Mouse (Mus musculus) lung, embryonic 16.5 days (tissue): ENCODE data around the gene Chst1. TPM values are rescaled to one million over a fixed set of nuclear protein-coding genes. Genes with fewer than 3 reads are reported as not detected.

Source experiments
- ATAC-seq: fragments of 200-750 bp; cut with Nextera tagmentation; 2 replicates; pipeline ENCODE4 v1.8.0; 2017; ENCODE audit warnings: low read depth, mild to moderate bottlenecking, moderate library complexity
- H3K27ac ChIP-seq: fragments of 300-500 bp; sonication (generic); 2 replicates; pipeline ENCODE4 v1.5.1; 2014; ENCODE audit warnings: mild to moderate bottlenecking, control low read depth, low read length
- H3K27me3 ChIP-seq: fragments of 300-500 bp; sonication (generic); 2 replicates; pipeline ENCODE4 v1.6.1; 2014; ENCODE audit warnings: low read depth, low read length, mixed read lengths; ENCODE audit not compliant: control insufficient read depth, insufficient read depth
- H3K36me3 ChIP-seq: fragments of 300-500 bp; sonication (generic); 2 replicates; pipeline ENCODE4 v1.6.1; 2014; ENCODE audit warnings: low read length; ENCODE audit not compliant: control insufficient read depth, insufficient read depth
- H3K4me1 ChIP-seq: fragments of 300-500 bp; sonication (generic); replicated peaks from 2 replicates; pipeline ENCODE4 v1.6.1; 2014; ENCODE audit warnings: low read length, mixed read lengths; ENCODE audit not compliant: control insufficient read depth, insufficient read depth
- H3K4me2 ChIP-seq: fragments of 300-500 bp; sonication (generic); 2 replicates; pipeline ENCODE4 v1.6.1; 2014; ENCODE audit warnings: low read depth, low read length, control low read depth
- H3K4me3 ChIP-seq: fragments of 300-500 bp; sonication (generic); 2 replicates; pipeline ENCODE4 v1.5.1; 2014; ENCODE audit warnings: mild to moderate bottlenecking, low read length, control low read depth
- H3K9ac ChIP-seq: fragments of 300-500 bp; sonication (generic); 2 replicates; pipeline ENCODE4 v1.6.1; 2014; ENCODE audit warnings: low read length, control low read depth
- H3K9me3 ChIP-seq: fragments of 300-500 bp; sonication (generic); 2 replicates; pipeline ENCODE4 v1.6.1; 2016; ENCODE audit warnings: low read length; ENCODE audit not compliant: control insufficient read depth
- WGBS: fragments of 180-500 bp; shearing (Covaris S2); extraction: QIAGEN DNeasy Blood & Tissue Kit; methylation state at CpG from one replicate; pipeline ENCODE4 v1.1.7; 2014; 5-methylcytosine and 5-hydroxymethylcytosine counted together
- polyA plus RNA-seq: library from polyadenylated mRNA; unstranded; fragments of >200 nt; fragmentation: Nextera tagmentation; extraction: Ambion mirVana; gene quantifications from 2 replicates; pipeline ENCODE4 v1.2.1, GENCODE M21; 2015

Gene Chst1
- polyA plus RNA-seq, 1 experiment from 2014 or later, result 1.5 TPM

DNA sequence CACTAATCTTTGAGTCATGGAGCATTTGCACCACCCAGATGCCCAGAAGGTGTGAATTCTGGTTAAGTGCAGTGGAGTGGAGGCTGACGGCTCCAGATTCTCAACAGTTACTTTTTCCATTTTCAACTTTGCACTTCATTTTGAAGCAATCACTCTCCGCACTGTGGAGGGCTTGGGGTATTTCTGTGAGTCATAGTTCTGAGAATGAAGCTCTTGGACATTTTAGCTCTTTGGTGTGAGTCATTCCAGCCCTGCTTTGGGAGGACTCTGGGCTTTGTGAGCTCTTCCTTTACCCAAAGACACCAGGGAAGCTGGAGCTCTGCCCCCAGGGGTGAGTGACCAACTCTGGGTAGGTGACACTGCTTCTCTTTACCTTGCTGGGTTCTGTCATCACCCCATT is 28.1 kb downstream of the Chst1 start:
- WGBS, result 38% methylated on average over 2 of the region's 2 CpGs
- ATAC-seq, result no peak
- no peaks in the 10 kb centered on the region for H3K4me1 ChIP-seq
- H3K4me2 ChIP-seq, result no peak overlapping the region
- no peaks in the 10 kb centered on the region for H3K36me3 ChIP-seq
- H3K9me3 ChIP-seq, result no peaks in the 10 kb centered on the region
- H3K27me3 ChIP-seq, result no peaks in the 10 kb centered on the region
- no peak overlapping the region for H3K27ac ChIP-seq
- H3K9ac ChIP-seq, result no peak overlapping the region
- no peak overlapping the region for H3K4me3 ChIP-seq

DNA sequence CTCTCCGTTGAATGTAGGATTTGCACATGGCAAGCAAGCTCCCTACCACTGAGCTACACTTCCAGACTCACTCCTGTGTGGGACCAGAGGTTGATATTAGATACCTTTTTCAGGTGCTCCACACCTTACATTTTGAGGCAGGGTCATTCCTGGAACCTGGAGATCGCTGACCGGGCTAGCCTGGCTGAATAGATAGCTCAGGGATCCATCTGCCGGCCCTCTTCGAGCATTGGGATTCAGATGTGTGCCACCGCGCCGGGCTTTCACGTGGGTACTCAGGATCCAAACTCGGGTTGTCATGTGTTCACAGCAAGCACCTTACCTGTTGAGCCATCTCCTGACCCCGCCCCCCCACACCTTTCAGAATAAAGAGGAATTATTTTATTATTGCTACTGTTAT is 31.3 kb downstream of the Chst1 start:
- H3K36me3 ChIP-seq, result no peaks in the 10 kb centered on the region
- no peak overlapping the region for H3K9ac ChIP-seq
- H3K27ac ChIP-seq, result no peak overlapping the region
- H3K4me3 ChIP-seq, result no peak overlapping the region
- 89% methylated on average over 11 of the region's 11 CpGs for WGBS
- H3K9me3 ChIP-seq, result no peaks in the 10 kb centered on the region
- no peaks in the 10 kb centered on the region for H3K4me1 ChIP-seq
- no peaks in the 10 kb centered on the region for H3K27me3 ChIP-seq
- H3K4me2 ChIP-seq, result no peak overlapping the region
- ATAC-seq, result no peak

DNA sequence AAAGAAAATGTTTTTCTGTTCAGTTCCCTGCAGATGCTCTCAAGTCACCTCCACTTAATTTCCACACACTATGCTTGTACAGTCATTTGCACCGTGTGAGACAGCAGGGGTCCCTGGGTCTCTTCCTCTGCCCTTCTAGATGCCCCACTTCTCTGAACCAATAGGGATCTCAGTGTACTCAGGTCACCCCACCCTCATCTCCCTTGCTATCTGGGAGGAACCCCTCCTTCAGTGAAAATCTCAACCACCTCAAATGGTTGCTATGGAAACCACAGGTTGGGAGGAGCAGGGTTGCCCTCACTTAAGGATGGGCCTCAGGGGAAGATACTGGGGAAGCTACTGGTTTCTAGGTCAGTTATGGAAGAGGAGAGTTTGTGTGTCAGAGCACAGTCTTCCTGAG is 32.5 kb downstream of the Chst1 start:
- ATAC-seq, result no peak
- 36% methylated on average over 1 of the region's 1 CpGs for whole genome bisulfite sequencing
- Histone ChIP-seq H3K9ac (no peak overlapping the region), H3K4me1 (no peaks in the 10 kb centered on the region), H3K27ac (no peak overlapping the region), H3K27me3 (no peaks in the 10 kb centered on the region), H3K36me3 (no peaks in the 10 kb centered on the region), H3K4me2 (no peak overlapping the region), H3K4me3 (no peak overlapping the region), H3K9me3 (no peaks in the 10 kb centered on the region)

DNA sequence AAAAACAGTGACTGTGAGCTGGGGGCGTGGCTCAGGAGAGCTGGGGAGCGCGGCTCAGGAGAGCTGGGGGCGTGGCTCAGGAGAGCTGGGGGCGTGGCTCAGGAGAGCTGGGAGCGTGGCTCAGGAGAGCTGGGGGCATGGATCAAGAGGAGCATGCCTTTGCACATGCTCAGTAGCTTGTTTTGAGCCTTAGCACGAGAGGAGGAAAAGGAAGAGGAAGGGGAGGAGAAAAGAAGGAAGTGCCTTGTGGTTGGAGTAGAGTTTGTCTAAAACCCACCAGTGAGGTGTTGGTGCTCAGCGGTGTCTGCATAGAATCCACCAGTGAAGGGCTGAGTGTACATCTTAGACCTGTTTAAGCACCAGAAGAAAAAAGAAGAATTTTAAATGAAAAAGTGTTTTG is 41.0 kb downstream of the Chst1 start:
- 0 out of 2 replicates have a peak, but pooled peaks have one; percentile 20 for ATAC-seq

DNA sequence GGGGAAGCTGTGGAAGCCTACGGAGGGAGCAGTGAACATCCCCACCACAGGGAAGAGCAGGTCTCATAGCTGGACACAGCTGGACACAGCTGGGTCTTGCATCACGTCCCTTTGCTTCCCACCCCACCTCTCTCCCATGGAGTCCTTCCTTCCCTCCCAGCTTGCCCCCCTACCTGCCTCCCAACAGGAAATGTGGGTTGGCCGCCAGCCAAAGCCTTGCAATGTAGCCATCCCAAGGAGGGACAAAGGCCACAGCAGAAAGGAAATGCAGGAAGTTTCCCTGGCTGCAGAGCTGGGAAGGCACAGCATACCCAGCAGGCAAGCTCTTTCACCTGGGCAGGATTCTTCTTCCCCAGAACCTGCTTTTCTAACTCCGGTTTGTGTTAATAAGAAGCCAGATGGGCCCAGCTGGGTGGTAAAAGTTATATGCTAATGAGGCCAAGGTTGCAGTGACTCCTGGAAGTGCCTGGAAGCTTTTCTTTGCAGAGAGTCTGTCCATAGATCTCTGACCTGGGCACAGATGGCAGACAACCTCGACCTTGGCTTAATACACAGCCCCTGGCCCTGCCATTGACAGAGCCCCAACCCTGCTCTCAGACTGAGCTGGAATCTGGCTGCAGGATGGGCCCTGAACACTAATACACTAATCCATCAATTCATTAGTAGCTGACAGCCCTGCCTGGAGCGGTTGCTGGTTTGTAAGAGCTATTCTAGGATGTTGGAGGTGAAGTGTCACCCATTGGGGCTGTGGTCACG is 46.0 kb downstream of the Chst1 start:
- Histone ChIP-seq H3K36me3 (no peaks in the 10 kb centered on the region), H3K4me1 (peaks cover 5% of the 10 kb centered on the region), H3K4me3 (no peak overlapping the region), H3K27me3 (no peaks in the 10 kb centered on the region), H3K4me2 (no peak overlapping the region), H3K27ac (no peak overlapping the region), H3K9ac (no peak overlapping the region), H3K9me3 (no peaks in the 10 kb centered on the region)
- 26% methylated on average over 7 of the region's 7 CpGs for WGBS
- peak; percentile 75 for ATAC-seq

More for the DNA sequence above, 41.0 kb downstream of the Chst1 start:
- no peak overlapping the region for H3K27ac ChIP-seq
- no peaks in the 10 kb centered on the region for H3K27me3 ChIP-seq
- 11% methylated on average over 8 of the region's 8 CpGs for WGBS
- no peaks in the 10 kb centered on the region for H3K9me3 ChIP-seq
- H3K4me1 ChIP-seq, result peaks cover 4% of the 10 kb centered on the region
- H3K4me2 ChIP-seq, result no peak overlapping the region
- H3K36me3 ChIP-seq, result no peaks in the 10 kb centered on the region
- H3K9ac ChIP-seq, result no peak overlapping the region
- H3K4me3 ChIP-seq, result no peak overlapping the region

DNA sequence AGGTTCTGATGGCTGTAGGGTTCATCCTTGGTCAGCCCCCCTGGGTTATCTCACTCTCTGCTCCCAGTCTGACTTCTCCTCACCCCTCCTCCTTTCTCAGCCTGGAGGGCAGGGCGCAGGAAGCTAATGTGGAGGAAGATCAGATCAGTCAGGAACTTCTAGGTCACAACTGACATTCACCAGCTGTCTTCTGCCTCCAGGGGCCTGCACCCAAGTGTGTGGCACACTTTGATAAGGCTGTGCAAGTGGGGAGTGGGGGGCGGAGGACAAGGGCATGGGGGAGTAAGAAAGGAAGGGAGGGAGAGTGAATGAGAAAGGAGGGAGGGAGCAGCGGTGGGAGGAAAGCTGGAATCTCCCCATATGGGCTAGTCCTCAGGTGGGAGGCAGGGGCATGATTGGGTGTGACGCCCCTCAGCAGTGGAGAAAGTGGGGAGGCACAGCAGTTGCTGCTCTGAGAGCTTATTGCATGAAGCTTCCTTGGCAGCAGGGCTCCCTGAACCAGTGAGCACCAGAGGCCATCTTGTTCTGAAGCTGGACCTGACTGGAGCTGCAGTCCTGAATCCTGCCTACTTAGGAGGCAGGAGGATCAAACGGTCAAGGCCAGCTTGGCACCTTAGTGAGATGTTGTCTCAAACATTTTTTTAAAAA is 49.8 kb downstream of the Chst1 start:
- Histone ChIP-seq H3K4me2 (no peak overlapping the region), H3K4me1 (peaks cover 5% of the 10 kb centered on the region), H3K9me3 (no peaks in the 10 kb centered on the region), H3K36me3 (no peaks in the 10 kb centered on the region), H3K4me3 (no peak overlapping the region), H3K27ac (no peak overlapping the region), H3K9ac (no peak overlapping the region), H3K27me3 (no peaks in the 10 kb centered on the region)
- 34% methylated on average over 5 of the region's 5 CpGs for WGBS
- no peak for ATAC-seq

DNA sequence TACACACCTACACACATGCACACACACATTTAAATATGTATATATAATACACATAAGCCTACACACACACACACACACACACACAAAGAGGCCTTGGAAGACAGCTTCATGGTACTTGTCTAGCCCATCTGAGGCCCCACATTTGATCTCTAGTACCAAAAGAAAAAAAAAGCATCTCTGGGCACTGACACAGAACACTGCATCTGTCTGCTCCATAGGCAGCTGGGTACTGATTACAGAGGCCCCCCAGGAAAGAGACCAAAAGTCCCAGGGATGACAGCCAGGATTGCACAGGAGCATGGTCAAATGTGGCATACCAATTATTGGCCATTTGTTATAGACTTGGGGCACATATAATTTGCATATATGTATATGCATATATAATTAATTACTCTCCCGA is 50.9 kb downstream of the Chst1 start:
- Histone ChIP-seq H3K4me2 (no peak overlapping the region), H3K9ac (no peak overlapping the region), H3K9me3 (no peaks in the 10 kb centered on the region), H3K4me3 (no peak overlapping the region), H3K4me1 (peaks cover 3% of the 10 kb centered on the region), H3K36me3 (no peaks in the 10 kb centered on the region), H3K27ac (no peak overlapping the region), H3K27me3 (no peaks in the 10 kb centered on the region)
- ATAC-seq, result no peak
- WGBS, result 64% methylated on average over 1 of the region's 1 CpGs

DNA sequence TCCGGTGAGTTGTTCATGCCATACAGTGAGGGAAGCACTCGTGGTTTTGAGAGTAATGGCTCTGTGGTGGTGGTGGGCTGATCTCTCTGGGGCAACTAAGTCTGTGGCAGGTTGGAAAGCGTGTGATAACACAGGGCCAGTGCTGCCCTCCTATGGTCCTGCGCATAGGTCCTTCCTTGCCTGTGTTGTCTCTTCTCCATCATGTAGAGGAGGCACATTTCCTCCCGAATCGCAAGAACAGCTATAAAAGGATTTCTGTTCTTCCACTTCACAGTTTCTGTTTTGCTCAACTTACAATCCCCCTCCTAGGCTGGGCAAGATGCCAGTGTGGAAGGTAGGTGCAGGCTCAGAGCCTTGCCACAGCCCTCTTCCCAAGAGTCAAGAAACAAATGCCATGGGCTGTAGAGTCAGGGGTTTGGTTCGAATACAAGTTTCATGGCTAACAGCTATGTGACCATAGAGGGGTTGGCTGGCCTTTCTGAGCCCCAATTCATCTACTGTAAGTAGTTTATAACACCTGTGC is 51.8 kb downstream of the Chst1 start:
- Histone ChIP-seq H3K4me2 (no peak overlapping the region), H3K27ac (no peak overlapping the region), H3K9ac (no peak overlapping the region), H3K9me3 (no peaks in the 10 kb centered on the region), H3K27me3 (no peaks in the 10 kb centered on the region), H3K4me3 (no peak overlapping the region), H3K4me1 (no peaks in the 10 kb centered on the region), H3K36me3 (no peaks in the 10 kb centered on the region)
- WGBS, result 75% methylated on average over 7 of the region's 7 CpGs
- ATAC-seq, result no peak

DNA sequence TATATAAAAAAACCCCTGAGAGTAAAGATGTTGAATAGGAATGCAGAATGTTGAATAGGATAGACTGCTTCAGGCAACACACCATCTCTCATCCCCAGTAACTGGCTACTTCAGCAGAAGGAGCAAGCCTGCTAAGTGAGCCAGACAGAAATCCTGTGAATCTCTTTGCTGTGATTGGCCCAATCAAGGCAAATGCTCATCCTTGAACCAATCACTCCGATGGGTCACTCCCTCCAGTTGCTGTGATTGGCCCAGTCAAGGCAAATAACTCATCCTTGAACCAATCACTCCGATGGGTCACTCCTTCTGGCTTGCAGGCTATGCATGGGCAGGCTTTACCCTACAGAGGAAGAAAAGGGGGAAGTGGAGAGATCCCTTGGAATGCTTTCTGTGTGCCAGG is 57.7 kb downstream of the Chst1 start:
- ATAC-seq, result no peak

More for the DNA sequence above, 57.7 kb downstream of the Chst1 start:
- Histone ChIP-seq H3K9ac (no peak overlapping the region), H3K4me1 (no peaks in the 10 kb centered on the region), H3K27ac (no peak overlapping the region), H3K4me3 (no peak overlapping the region), H3K9me3 (no peaks in the 10 kb centered on the region), H3K36me3 (no peaks in the 10 kb centered on the region), H3K4me2 (no peak overlapping the region), H3K27me3 (no peaks in the 10 kb centered on the region)
- WGBS, result 79% methylated on average over 2 of the region's 2 CpGs
